Mouse (Mus musculus) cerebellum, adult 18-20 months (tissue): ENCODE data around the gene Olfr823.
"Not testable (repeated sequence)": the region's sequence is repeated elsewhere in the genome, so short reads cannot be mapped to it uniquely, and the experiment has no call there.

Source experiments
- DNase-seq, 2 experiments: peaks; one replicate each; pipeline ENCODE4 v3.0.0; 2021

Olfr823 gene

GRCm38 (mm10) chr10:130115283-130115682 lies at the start of gene Olfr823:
TSS of gene Olfr823 (minus strand) at chr10:130115383.
- DNase-seq: not testable (repeated sequence)

GRCm38 (mm10) chr10:130144121-130144520 lies 28.9 kb upstream of the Olfr823 start:
- no peak for DNase-seq

DNA sequence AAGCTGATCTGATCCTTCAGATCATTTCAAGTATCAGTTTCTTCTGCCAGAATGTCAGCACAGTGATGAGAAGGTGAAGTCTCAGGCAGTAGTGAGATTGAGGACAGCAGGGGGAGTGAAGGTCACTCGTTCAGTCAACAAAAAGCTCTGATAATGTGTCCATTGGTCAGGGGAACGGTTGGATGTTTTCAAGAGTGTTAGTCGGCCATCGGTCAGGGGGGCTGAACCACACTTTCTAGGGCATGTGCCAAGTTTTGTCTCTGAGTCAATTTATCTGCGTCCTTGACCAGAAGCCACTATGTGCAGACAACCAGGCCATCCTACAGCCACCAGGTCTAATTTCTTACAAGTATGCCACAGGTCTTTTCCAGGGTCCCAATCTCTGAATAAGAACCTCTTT lies 27.3 kb upstream of the Olfr823 start:
- DNase-seq: not testable (repeated sequence)

DNA sequence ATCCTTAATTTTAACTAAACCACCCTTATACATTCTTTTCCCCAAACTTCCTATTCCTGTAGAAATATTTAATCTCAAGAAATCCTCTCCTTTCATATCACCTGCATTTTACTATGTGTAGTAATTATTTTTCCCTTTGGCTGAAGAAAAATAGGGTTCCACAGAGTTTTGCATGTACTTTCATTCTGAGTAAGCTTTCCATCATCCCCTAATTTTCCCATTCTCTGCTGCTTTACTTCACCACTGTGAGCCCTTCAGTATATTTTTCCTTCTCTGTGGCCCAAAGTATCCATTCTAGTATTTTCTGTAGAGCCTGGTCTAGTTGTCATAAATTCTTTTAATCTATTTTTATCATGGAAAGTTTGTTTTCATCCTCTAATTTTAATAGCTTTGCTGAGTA lies 19.6 kb upstream of the Olfr823 start:
- DNase-seq: no peak

DNA sequence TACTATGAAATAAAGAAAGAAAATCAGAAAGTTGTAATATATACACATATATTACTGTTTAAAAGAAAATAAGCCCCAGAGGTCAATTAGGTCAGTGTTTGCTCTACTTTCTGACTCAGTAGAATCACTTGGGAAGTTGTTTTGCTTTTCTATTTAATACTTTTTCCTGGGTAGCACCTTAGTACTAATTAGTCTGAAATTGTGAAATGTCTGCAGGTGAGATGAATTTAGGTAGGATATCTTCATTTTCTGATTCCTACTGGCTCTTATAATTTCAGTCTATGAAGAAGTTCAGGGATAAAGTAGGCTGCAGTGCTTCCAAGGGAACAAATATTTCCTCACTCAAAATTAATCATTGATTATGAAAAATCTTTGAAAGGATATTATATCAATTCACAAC lies 14.7 kb upstream of the Olfr823 start, which contains the start of gene Olfr824:
Gene Olfr824, minus strand, starts transcription at position 101 of the 400 bp plus-strand sequence.
- DNase-seq: not testable (repeated sequence)

DNA sequence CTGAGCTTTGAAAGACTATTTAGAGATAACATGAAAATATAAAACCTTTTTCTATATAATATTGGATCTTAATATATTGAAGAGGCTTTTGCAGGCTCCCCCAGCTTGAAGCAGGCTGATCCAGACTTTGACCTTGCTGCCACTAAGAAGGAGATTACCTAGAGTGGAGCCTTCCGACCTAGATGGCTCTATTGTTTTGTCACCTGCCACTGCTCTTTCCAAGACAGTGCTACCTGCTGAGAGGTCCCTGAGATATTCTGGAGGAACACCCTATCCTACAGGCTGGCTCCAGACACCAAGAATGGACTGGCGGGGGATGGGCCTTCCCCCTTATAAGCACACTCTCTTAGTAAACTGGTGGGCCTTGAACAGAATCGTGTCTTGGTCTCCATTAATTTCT lies 862 bp upstream of the Olfr823 start:
- DNase-seq: not testable (repeated sequence)

DNA sequence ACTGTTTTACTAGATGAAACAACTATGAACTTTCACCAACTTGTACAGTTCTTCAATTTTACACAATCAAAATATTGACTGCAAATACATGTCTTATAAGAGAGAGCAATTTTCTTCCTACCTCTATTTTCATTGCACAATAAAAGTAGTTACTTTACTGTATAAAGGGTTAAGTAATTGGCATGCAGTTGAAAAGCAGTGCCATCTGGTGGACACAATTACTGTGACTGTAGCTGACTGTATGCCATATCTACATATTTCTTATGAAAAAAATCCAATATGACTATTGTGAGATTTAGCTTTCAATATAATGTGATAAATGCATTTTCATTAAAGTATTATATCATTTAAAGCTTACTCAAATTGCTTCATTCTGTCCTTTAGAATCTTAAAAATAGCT lies 19.1 kb downstream of the Olfr823 start:
- no peak for DNase-seq

- DNase-seq: peak; percentile 6 to 12
Observed at GRCm38 (mm10) chr10:130092838-130093440, 22.2 kb downstream of the Olfr823 start.

GRCm38 (mm10) chr10:130070910-130071309 lies 44.3 kb downstream of the Olfr823 start, which contains the start of gene Olfr822:
TSS of gene Olfr822 (plus strand) at chr10:130071210.
- no peak for DNase-seq
